Mouse (Mus musculus) CD4-positive, CD25-positive, alpha-beta regulatory T cell, adult 2 months (primary cell): ENCODE data around the gene Ppp3ca.

Experiments used
- DNase-seq: peaks from one replicate; pipeline ENCODE4 v3.0.0-alpha.2; 2012; ENCODE audit warnings: low read depth, low spot score

The Ppp3ca gene

DNA sequence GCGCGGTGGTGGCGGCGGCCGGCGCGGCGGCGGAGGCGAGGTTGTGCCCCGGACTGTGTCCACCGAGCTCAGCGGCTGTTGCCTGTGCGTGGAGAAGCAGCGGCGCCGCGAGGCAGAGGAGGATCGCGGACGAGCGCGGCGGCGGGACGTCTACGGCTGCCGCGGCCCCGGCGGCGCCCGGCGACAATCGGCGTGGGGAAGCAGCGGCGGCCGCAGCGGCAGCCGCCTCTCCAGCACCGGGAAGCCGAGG lies at the start of gene Ppp3ca:
Ppp3ca (plus strand) TSS at position 15 of the 250 bp plus-strand sequence.
- no peak for DNase-seq

DNA sequence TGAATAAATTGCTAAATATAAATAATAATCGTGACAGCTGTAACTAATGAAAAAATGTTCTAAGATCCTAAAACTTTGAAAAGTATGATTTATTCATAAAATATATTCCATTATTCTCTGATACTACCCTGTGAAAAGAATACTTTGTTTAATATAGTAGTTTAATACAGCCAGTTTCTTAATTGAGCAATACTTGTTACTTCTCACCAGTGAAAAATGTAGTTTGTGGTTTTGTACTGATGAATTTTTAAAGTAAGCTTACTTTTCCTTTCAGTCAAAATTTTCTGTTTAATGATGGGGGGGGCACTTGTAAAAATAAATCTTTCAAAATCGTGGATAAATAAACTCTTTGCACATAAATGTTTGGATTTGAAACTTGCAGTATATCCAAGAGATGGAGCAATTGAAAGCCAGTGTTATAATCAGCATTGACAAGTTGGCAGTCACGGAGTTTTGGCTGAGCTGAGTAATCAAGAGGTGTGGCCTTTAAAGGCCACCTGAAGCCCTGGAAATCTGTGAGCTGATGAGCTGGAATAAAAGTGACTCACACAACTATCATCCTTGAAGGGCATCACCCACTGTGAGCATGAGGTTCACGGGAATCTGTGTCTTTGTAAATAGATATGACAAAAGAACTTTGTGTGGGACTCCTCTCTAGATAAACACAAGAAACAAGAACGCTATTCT lies 29.2 kb upstream of the Ppp3ca start:
- DNase-seq: no peak

DNA sequence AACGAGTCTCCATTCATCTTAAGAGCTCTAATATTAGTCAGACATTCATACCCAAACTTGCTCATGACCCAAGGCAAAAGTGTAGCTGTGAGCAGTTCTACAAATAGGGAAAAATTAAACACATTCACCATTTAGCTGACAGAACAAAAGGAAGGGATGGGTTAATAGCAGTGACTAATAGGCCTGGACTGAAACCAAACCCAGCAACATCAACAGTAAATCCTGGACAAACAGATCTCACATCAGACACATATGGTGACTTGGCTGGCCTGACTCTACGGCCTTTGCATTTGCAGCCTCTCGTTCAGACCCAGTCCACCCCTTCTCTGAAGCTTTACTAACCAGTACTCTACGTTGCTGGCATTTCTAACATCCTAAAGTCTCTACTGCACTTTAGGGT lies 19.0 kb upstream of the Ppp3ca start:
- no peak for DNase-seq

DNA sequence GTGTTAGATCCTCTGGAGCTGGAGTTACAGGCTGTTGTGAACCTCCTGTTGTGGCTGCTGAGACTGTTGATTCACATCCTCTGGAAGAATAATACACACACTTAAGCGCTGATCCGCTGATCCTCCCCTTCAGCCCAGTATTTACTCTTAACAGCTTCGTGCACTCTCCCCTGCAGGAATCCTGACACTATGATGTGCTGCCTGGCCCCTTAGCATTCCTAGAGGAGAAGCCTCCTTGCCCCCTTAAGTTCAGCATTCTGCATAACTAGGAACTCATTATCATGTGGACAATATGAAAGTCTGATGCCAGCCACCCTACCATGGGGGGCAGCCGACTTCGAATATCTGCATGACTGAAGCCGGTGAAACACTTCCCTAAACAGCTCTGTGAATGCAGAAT lies 18.4 kb upstream of the Ppp3ca start:
- no peak for DNase-seq

DNA sequence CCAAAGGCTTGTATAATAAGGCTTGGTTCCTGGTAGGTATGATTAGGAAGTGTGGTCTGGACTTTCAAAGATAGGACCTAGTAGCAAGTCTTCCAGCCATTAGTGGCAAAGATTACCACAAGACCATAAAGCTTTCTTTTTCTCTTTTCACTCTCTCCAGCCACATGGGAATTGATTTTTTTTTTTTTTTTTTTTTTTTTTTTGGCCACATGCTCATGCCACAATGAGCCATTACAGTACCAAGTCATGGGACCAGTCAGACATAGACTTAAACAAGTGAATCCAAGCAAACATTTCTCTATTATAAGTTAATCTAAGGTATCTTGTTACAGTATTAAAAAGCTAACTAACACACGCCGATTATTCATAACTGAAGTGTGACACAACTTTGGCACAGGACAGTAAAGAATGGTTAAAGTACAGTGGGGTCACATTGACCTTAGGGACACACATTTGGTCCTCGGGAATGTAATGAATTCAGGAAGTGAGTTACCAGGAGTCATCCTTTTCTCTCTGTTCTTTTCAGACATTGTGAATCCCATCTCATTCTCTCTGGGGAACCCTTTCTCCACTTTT lies 13.4 kb upstream of the Ppp3ca start:
- no peak for DNase-seq

DNA sequence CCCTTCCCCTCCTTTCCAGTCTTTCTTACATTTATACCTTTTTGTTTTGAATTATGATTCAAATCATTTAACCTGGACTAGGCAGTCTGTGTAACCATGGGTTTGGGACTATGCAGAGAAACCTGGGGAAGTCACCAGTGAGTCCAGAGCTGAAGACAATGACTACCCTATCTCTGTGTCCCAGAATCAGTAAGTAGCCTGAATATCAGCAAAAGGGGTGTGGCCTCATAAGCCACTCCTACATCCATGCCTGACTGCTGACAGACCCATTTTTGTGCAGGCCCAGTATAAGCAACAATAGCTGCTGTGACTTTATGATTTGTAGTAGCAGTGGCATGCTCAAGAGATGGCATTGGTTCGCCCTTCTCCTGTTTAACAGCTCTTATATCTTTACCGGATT lies 11.2 kb upstream of the Ppp3ca start:
- no peak for DNase-seq

DNA sequence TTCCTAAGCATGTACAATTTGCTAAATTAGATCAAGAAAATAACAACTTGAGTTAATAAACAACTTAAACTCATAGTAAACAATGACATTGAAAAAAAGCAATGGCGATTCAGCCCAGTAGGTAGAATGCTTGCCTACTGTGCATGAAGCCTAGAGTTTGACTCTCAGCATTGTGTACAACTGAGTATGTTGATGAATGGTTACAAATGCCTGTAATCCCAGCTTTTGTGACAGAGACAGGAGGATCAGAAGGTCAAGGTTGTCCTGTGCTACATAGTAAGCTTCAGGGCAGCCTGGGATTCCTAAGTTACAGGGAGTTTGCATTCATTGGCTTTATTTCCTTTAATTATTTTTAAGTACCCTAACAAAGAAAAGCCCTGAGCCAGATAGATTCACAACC lies 4.8 kb upstream of the Ppp3ca start:
- DNase-seq: no peak

DNA sequence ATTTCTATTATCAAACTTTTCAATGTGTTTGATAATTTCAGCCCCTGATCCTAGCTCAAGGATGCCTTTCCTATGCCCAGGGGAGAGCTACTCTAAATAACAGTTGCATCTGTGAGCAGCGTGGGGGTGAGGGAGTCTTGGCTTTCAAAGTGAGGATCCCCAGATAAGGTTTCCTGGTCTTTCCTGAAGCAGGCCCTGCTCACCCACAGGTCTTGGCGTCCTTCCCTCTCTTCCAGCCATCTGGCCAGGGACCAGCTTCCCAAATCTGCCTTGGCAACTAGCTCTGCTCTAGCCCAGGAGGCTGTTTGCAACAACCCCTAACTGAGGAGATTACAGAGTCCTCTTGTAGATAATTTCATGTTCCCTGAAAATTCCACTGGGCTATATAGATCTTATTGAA lies 1.9 kb upstream of the Ppp3ca start:
- DNase-seq: no peak

DNA sequence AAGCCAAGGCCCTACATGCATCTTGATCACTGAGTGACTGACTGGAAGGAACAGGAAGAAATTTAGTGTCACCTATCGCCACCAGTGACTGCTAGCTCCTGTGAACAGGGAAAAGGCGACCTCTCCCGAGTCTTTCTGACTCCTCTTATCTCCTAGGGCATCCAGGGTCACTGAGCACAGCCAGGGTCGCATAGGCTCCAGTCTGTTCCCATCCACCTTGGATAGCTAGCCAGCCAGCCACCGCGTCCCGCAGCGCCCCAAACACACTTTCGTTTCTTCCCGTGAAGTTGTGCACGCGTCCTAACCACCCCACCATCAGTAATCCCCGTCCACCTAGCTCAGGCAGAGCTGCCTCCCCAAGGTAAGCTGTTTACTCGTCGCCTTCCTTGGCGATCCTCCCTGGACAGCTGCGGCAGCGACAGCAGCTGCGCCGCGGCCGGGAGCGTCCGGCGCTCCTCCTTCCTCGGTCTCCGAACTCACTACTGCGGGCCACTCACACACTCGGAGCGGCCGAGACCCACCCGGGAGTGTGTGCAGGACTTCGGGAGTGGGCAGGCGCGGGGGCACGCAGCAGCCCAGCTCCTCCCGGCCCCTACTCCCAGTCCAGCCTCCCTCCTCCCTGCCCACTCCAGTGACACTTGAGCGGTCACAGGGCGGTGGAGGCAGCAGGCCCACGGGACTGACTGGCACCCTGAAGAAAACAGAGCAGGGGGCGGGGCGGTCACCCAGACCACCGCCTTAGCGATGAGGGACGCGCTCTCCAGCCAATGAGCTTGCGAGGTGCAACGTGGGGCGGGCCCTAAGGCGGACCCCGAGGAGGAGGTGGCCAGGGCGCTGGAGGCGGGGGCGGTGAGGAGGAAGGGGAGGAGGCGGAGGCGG lies 454 bp upstream of the Ppp3ca start:
- peak; percentile 98 for DNase-seq

DNA sequence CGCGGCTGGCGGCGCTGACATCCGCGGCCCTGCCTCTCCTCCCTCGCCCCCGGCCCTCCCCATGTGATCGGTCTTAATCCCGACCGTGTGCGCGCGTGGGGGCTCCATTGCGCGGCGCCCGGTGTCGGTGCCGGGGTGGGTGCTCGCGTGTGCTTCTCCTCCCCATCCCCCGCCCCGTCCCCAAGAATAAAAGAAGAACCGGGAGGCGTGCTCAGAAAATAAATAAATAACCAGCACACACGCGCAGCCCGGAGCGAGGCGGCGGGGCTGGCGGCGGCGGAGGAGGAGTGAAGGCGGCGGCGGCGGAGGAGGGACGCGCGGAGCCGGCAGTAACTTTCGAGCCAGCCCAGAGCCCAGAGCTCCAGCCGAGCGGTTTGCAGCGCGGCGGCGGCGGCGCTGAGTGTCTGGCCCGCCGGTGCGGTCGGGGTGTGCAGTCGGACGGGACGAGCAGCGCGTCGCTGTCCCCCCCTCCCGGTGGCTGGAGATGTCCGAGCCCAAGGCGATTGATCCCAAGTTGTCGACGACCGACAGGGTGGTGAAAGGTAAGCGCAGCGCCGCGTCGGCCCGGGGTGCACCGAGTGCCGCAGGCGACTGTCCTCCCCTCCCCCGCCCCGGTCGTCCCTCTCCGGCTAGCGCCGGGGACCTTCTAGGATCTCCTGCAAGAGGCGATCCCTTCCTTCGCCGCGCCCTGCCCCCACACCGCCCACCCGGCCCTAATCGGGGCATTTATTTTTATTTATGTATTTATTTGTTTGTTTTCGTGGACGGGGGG lies 622 bp downstream of the Ppp3ca start:
- DNase-seq: peak; percentile 74

DNA sequence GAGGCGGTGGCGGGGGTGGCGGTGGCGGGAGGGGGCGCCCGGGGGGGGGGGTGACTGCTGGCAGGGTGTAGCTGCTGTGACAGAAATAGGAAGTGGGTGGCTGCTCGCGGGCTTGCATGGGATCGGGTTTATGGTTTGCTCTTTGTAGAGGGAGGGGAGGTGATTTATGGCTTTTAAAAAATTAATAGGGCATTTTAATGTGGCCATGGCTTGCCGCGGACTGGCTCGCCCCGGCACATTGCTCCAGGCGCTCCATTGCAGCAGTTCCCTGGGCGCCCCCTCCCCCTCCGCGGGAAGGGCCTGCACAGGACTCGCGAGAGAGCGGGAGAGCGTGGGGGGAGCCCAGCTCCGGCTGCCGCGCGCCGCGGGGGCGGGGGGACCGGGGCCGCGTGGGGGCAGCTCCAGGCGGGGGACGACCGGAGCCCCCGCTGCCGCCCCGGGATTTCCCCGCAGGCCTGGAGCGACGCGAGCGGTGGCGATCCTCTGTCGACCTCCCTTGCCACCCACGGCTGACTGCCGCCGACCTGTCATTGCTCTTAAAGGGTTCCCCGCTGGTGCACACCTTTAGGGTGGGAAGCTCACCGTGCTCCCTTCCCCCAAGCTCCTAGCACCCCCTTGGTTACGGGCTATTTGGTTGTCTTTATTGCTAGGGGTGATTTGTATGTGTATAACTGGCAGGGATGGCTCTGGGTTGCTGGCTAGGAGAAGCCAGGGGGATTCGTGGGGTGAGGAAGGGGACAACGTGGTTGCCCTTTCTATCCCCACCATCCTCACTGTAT lies 1.4 kb downstream of the Ppp3ca start:
- peak; percentile 75 for DNase-seq

DNA sequence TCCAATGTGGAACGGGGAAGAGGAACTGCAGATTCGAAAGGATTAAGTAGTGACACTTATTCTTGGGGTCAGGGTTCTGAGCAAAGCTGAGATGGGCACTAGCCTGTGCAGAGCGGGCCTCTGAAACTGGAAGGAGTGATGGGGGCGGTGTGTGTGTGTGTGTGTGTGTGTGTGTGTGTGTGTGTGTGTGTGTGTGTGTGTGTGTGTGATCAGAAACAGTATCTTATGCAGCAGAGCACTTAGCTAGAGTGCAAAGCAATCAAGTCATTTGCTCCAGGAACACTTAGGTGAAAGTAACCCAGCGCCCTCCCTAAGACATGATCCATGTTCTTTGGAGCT lies 2.0 kb downstream of the Ppp3ca start:
- peak; percentile 36 for DNase-seq

DNA sequence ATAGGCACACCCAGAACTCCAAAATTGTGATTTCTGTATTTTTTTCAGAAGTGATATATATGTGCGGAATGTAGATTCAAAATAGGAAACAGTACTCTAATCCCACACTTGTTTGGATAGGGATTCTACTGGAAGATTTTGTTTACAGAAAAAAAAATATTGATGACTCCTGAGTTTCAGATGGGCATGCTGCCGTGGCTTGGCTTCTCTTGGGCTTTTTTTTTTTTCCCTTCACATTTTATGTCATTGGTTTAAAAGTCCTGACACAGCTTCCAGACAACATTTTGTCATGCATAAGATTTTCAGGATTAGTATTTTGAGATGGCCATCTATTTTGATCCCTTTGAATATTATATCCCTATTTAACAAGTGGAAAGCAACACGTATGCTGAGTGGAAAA lies 2.9 kb downstream of the Ppp3ca start:
- no peak for DNase-seq

DNA sequence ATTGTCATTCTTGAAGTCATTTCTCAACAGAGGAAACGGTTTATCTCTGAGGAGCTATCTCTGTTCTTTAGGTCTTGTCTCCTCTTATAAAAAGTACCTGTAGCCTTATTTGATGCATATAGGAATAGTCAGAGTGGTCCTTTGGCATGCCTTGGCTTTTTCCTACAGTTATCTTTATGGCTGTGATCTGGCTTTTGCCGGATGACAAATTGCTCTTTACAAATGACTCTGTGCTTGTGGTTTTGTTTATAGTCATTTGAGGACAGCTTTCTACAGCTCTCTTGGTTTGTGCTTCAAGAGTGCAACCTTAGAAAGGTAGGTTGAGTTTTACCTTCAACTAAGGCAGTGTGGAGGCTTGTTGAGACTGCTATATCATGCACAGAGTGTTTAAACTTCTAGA lies 3.4 kb downstream of the Ppp3ca start:
- no peak for DNase-seq

DNA sequence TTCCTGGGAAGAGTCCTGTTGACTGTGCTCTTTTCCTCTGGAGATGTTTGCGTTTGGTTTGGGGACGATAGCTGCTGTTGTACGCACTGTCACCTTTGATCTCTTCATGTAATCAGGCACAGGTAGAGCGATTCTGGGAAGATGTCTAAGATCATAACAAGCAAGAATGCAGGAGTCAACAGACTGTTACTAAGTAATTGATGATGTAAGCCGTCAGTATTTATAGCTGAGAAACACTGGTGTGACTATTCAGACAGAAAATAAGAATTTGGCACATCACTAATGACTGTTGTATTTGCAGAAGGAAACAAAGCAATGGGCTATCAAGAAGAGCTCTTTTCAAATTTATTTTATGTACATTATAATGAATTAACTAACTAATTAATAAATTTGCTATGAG lies 4.6 kb downstream of the Ppp3ca start:
- no peak for DNase-seq

DNA sequence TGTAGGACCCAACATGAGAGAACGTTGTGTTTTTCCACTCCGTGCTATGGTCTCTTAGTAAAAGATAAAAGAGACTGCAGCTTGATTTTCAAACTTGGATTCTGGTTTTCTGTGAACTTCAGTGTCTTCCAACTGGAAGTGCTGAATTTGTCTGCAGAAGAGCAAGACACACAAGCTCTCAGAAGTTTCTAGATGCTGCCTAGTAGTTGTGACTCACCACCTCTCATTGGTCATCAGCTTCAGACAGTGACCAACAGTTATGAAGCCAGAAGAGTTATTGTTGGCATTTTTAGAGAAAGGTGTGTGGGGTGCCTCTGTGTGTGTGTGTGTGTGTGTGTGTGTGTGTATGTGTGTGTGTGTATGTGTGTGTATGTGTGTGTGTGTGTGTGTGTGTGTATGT lies 7.1 kb downstream of the Ppp3ca start:
- no peak for DNase-seq

DNA sequence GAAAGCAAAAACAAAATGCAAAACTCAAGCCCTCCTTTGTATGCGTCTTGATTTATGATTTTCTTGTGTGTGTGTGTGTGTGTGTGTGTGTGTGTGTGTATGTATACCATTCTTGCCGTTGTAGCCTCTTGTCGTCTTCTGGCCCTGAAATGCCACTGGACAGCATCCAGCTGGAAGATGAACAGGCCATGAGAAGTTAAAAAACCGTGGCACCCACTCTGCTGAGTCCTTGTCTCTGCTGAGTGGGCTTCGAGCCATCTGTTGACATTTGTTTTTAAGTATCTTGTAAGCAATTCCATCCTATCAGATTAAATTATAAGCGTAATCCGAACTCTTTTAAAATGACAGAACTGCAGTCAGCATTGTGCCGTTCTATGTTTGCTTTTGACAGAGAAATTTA lies 8.5 kb downstream of the Ppp3ca start:
- no peak for DNase-seq

DNA sequence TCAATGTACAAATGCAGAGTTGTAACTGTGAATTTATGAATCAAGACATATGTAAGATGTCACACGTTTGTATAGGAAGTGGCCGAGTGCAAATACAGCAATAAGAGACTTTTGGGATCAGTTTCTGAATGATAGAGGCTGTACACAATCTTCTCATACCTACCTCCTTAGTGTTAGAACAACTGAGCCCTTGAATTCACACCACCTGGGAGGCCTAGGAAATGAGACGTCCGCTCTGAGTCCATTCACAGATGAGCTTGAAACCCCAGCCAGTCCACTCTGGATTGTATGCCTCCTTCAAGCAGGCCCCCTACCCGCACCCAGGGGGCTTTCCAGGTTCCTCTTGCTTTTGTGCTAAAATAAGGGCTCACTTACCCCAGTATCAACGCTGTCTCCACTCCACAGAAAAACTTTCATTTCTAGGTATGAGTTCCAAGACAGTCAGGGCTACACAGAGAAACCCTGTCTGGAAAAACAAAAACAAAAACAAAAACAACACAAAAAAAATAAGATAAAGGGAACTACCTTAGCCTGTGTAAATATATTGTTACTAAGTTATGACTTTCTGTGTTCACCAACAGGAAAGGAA lies 10.1 kb downstream of the Ppp3ca start:
- DNase-seq: no peak

DNA sequence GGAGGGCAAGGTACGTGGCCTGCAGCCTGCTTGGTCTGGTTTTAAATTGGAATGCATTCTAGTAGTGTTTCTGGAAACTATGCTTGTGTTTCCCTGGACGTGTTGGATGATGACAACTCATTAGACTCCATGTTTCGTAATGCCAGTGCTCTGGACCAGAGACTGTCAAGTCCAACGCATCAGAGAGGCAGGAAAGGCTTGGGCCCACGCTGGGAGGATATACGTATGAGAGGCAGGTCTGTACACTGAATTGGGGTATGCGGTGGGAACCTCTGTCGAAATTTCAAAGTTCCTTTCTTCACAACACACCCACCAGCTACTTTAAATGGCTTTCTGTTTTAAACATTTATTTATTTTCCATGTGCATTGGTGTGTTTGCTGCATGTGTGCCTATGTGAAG lies 12.3 kb downstream of the Ppp3ca start:
- no peak for DNase-seq

DNA sequence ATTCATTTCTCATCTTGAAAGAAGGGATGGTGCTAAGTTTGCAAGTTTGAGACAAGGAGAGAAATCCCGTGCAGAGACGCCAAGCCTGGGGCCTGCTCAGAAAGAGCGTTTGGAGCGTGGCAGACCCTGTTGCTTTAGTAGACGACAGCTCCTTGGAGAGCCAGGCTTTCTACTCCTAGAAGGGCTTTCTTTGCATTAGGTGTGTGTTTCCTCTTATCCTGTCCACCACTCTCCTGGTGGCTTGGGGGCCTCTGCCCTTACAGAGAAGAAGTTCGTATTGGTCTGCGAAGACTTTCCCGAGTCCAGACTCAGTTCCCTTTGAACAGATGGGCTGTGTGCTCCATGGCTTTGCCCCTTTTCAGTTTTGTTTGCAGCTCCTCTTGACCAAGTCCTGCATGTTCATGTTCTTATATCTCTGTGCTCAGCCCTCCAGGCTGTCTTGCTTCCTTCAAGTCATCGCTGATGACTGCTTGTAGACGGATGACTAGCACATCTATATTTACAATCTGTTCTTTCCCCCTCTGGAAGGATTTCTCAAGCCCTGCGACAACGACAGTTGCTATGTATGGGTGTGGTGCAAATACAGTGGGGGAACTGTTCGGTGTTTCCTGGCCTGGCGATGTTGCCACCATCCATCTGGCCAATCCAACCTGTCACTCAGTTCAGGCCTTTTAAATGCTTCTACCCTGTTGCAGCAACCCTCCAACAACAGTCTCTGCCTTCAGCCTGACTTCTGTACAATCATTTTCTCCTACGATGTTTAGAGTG lies 14.5 kb downstream of the Ppp3ca start:
- no peak for DNase-seq

DNA sequence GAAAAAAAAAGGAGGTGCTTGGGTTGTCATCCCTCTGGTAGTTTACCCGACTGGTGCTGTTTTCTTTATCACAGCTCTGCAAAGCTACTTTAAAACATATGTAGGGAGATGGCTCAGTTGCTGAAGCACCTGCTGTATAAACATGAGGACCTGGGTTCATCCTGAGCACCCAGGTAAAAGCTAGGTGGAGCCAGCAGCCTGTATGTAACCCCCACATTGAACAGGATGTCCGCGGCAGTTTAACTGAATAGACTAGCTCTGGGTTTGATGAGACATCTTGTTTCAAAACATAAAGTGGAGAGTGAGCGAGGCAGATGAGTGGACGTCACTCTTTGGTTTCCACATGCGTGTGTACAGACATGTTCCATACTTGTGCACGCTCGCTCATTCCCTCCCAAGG lies 16.5 kb downstream of the Ppp3ca start:
- peak; percentile 47 for DNase-seq
